Mouse (Mus musculus) effector memory CD4-positive, alpha-beta T cell, adult 5 months (primary cell): ENCODE results near the gene Foxq1. TPM values are rescaled to one million over a fixed set of nuclear protein-coding genes. Genes with fewer than 3 reads are reported as not detected.

Experiments
- polyA plus RNA-seq: library from polyadenylated mRNA; unstranded; fragments of 100-300 nt; shearing (Covaris generic); gene quantifications from one replicate; pipeline ENCODE4 v1.2.1, GENCODE M21; 2017

Foxq1 gene
- polyA plus RNA-seq: 0.62 TPM

DNA sequence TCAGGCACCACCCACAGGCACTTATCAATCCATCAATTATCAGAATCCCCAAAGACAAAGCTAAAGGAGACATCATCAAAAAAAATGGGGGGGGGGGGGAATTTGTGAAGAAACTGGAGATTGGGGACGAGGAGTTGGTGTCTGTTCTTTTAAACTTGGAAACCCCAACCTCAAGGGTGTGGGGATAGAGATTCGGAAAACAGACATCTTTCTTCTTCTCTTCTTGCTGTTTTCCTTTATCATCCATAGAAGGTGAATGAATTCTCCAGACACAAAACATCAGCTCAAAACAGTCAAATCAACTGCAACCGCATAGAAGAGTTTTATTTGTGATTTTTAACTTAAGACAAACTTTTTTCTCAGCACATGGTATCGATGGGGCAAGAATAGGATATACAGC is at the start of gene Foxq1:
Gene Foxq1 (plus strand): TSS at position 301 of the 400 bp plus-strand sequence.

DNA sequence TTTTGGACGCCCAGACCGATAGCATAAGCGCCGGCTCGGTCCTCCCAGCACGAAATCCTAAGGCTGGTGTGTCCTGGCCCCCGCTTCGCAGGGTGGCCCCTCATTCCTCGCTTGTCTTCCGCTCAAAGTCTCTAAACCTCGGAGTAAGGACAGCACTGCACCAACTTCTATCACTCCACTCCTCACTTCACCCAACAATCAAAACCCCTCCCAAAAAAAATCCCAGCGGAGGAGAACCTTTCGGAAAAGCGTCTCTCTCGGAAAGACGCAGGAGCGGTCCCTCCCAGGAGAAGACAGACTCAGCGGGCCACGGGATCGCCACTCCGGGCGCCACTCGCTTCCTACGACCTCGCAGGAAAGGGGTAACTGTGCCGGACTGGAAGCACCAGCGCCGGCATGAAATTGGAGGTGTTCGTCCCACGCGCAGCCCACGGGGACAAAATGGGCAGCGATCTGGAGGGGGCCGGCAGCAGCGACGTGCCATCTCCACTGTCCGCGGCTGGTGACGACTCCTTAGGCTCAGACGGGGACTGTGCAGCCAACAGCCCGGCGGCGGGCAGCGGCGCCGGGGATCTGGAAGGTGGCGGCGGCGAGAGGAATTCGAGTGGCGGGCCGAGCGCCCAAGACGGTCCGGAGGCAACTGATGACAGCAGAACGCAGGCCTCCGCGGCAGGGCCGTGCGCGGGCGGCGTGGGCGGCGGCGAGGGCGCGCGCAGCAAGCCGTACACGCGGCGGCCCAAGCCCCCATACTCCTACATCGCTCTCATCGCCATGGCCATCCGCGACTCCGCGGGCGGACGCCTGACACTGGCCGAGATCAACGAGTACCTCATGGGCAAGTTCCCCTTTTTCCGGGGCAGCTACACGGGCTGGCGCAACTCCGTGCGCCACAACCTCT is 2.8 kb downstream of the Foxq1 start, which contains the start of gene A530084C06Rik:
Gene A530084C06Rik (minus strand): TSS at position 813 of the 898 bp plus-strand sequence.

Other genes starting within 250 kb of the Foxq1 start
- not detected for gene A530084C06Rik, start 3.2 kb downstream of the Foxq1 start, polyA plus RNA-seq
- gene Foxf2, start 69.7 kb downstream of the Foxq1 start, polyA plus RNA-seq: not detected